ENCODE assay signal across 26 mouse cellular contexts in genomic region chr5:10685519-10685918, GRCm38 (mm10).
DNase-seq lines count a peak whose midpoint lies in the region; ATAC-seq and TF ChIP-seq lines count a peak whose summit lies in the region.
"Had no signal": no experiment of that assay in that cellular context is flagged by ENCODE, and none has a peak within 500 bp of the region (broad histone marks: within the 10 kb centered on the region; RNA-seq: fewer than 3 reads in every experiment).

No protein-coding gene starts in this region.

- no peak for ATAC-seq in forebrain, embryonic 14.5 days
- peak; percentile 96 for ATAC-seq in frontal cortex, adult (ENCODE audit: low TSS enrichment)
- ATAC-seq: intestine, postnatal 0 days; Patski had no signal

- no peak for TF ChIP-seq POLR2A in heart, adult 2 months (IDR thresholded peaks at IDR 0.05; ENCODE audit: insufficient read depth, low read depth, low read length)

- H3K4me2 ChIP-seq in forebrain, embryonic 14.5 days (ENCODE audit: low read length), result no peak overlapping the region
- H3K4me2 ChIP-seq: embryonic facial prominence, embryonic 12.5 days; heart, embryonic 11.5 days; hindbrain, embryonic 12.5 days; hindbrain, embryonic 15.5 days had no signal

- H3K4me1 ChIP-seq in forebrain, embryonic 14.5 days (ENCODE audit: control insufficient read depth, insufficient read depth, low read length), result no peaks in the 10 kb centered on the region
- no peaks in the 10 kb centered on the region for H3K4me1 ChIP-seq in forebrain, embryonic 10.5 days
- no peaks in the 10 kb centered on the region for H3K4me1 ChIP-seq in heart, adult 2 months (ENCODE audit: control insufficient read depth, insufficient read depth, low read length)
- H3K4me1 ChIP-seq: embryonic facial prominence, embryonic 12.5 days; hindbrain, embryonic 12.5 days; hindbrain, embryonic 15.5 days had no signal

- TF ChIP-seq CTCF in heart, adult 2 months (IDR thresholded peaks at IDR 0.05), result no peak

- intact Hi-C loops in heart, adult 2 months (cut with DNase I), result no loop called here

- H3K27ac ChIP-seq in forebrain, embryonic 14.5 days (ENCODE audit: low read depth, low read length), result no peak overlapping the region
- H3K27ac ChIP-seq in forebrain, embryonic 10.5 days, result no peak overlapping the region
- H3K27ac ChIP-seq in heart, adult 2 months, result no peak overlapping the region
- H3K27ac ChIP-seq: embryonic facial prominence, embryonic 12.5 days; hindbrain, embryonic 12.5 days; hindbrain, embryonic 15.5 days had no signal

- H3K27me3 ChIP-seq in forebrain, embryonic 14.5 days (replicated peaks; ENCODE audit: control insufficient read depth, insufficient read depth, low read length), result no peaks in the 10 kb centered on the region
- no peaks in the 10 kb centered on the region for H3K27me3 ChIP-seq in forebrain, embryonic 10.5 days (ENCODE audit: poor library complexity, severe bottlenecking)
- H3K27me3 ChIP-seq in heart, adult 2 months (ENCODE audit: control insufficient read depth, insufficient read depth, low read length), result no peaks in the 10 kb centered on the region
- H3K27me3 ChIP-seq: CH12.LX; embryonic facial prominence, embryonic 12.5 days; hindbrain, embryonic 12.5 days; hindbrain, embryonic 15.5 days had no signal

- DNase-seq in forebrain, embryonic 14.5 days (ENCODE audit: low spot score), result peak; percentile 29
- no peak for DNase-seq in forebrain, embryonic 10.5 days (ENCODE audit: extremely low spot score, low spot score)
- no peak for DNase-seq in frontal cortex, postnatal 14 days (ENCODE audit: low spot score in 2 of 2)
- DNase-seq in right cerebral cortex, adult 18-20 months, result peak; percentile 3
- DNase-seq in right cerebral cortex, postnatal 36 days (ENCODE audit: low spot score in 2 of 2), result no peak
- peak; percentile 69 for DNase-seq in telencephalon, adult 2 months (ENCODE audit: low read depth, low spot score)
- no peak for DNase-seq in heart, adult 2 months
- DNase-seq: adrenal gland, postnatal 10 days; adrenal gland, postnatal 36 days; B cell, adult 2 months; cerebellum, adult 18-20 months; cerebellum, adult 9-10 months; cerebellum, postnatal 14 days; gastrocnemius, postnatal 10 days; gastrocnemius, postnatal 36 days; kidney, adult 2 months had no signal

- no peaks in the 10 kb centered on the region for H3K36me3 ChIP-seq in forebrain, embryonic 14.5 days (ENCODE audit: control insufficient read depth, insufficient read depth, low read length)
- no peaks in the 10 kb centered on the region for H3K36me3 ChIP-seq in forebrain, embryonic 10.5 days (replicated peaks)
- no peaks in the 10 kb centered on the region for H3K36me3 ChIP-seq in heart, adult 2 months (ENCODE audit: control insufficient read depth, insufficient read depth, low read length)
- H3K36me3 ChIP-seq: embryonic facial prominence, embryonic 12.5 days; G1E; hindbrain, embryonic 12.5 days; hindbrain, embryonic 15.5 days had no signal

- no peaks in the 10 kb centered on the region for H3K79me2 ChIP-seq in heart, adult 2 months (replicated peaks; ENCODE audit: control insufficient read depth, insufficient read depth, low read length)

- TF ChIP-seq EP300 in heart, adult 2 months (IDR thresholded peaks at IDR 0.05; ENCODE audit: insufficient read depth, low read depth, low read length), result no peak

- no peaks in the 10 kb centered on the region for H3K9me3 ChIP-seq in forebrain, embryonic 14.5 days (replicated peaks; ENCODE audit: control insufficient read depth, low read length)
- H3K9me3 ChIP-seq in forebrain, embryonic 10.5 days, result no peaks in the 10 kb centered on the region
- H3K9me3 ChIP-seq: embryonic facial prominence, embryonic 12.5 days; G1E; hindbrain, embryonic 12.5 days; hindbrain, embryonic 15.5 days had no signal

- no peak overlapping the region for H3K9ac ChIP-seq in forebrain, embryonic 14.5 days (ENCODE audit: low read length)
- H3K9ac ChIP-seq in heart, adult 2 months (ENCODE audit: low read depth, low read length), result no peak overlapping the region
- H3K9ac ChIP-seq: embryonic facial prominence, embryonic 12.5 days; hindbrain, embryonic 12.5 days; hindbrain, embryonic 15.5 days had no signal

- WGBS in forebrain, embryonic 14.5 days, result 83% methylated on average over 4 of the region's 4 CpGs
- WGBS in forebrain, embryonic 10.5 days, result 88% methylated on average over 4 of the region's 4 CpGs
- WGBS in heart, adult 2 months, result 67% methylated on average over 4 of the region's 4 CpGs

- H3K4me3 ChIP-seq in forebrain, embryonic 14.5 days (ENCODE audit: low read depth, low read length), result no peak overlapping the region
- no peak overlapping the region for H3K4me3 ChIP-seq in forebrain, embryonic 10.5 days
- no peak overlapping the region for H3K4me3 ChIP-seq in heart, adult 2 months
- H3K4me3 ChIP-seq: embryonic facial prominence, embryonic 12.5 days; erythroblast, embryonic 14.5 days; hindbrain, embryonic 12.5 days; hindbrain, embryonic 15.5 days had no signal

Comparison
In these comparisons a context has a peak if more than half of its experiments do, and no peak if none do; other contexts are left out.
1. DNase-seq: peak in forebrain, embryonic 14.5 days (single experiment), right cerebral cortex, adult 18-20 months (single experiment) and telencephalon, adult 2 months (single experiment); none in forebrain, embryonic 10.5 days (single experiment), frontal cortex, postnatal 14 days (0 of 2), right cerebral cortex, postnatal 36 days (0 of 2) and heart, adult 2 months (0 of 2).